Mouse (Mus musculus) heart, postnatal 4 days (tissue): ENCODE measurements around the gene Erc2. TPM values are rescaled to one million over a fixed set of nuclear protein-coding genes. Genes with fewer than 3 reads are reported as not detected.

ENCODE experiments used
- DNase-seq: peaks from one replicate; pipeline ENCODE4 v3.0.0; 2021
- total RNA-seq, 2 experiments: library from RNA; stranded (reverse); gene quantifications; 2 replicates each; pipeline ENCODE4 v1.2.3; 2021

The Erc2 gene
- total RNA-seq, 2 experiments from 2014 or later: 3.8 to 4.0 TPM

- DNase-seq: no peak
These were observed 324.0 kb downstream of the Erc2 start for GRCm38 (mm10) chr14:27946211-27946610.

- peak; percentile 11 for DNase-seq
These were observed 326.2 kb downstream of the Erc2 start for GRCm38 (mm10) chr14:27948391-27948790.

GRCm38 (mm10) chr14:27953814-27954213 lies 331.6 kb downstream of the Erc2 start:
- no peak for DNase-seq

GRCm38 (mm10) chr14:27956801-27957200 lies 334.6 kb downstream of the Erc2 start:
- DNase-seq: no peak

GRCm38 (mm10) chr14:27973701-27974100 lies 351.5 kb downstream of the Erc2 start:
- DNase-seq: no peak

GRCm38 (mm10) chr14:27975661-27976060 lies 353.4 kb downstream of the Erc2 start:
- no peak for DNase-seq

GRCm38 (mm10) chr14:27984758-27985157 lies 362.5 kb downstream of the Erc2 start:
- no peak for DNase-seq

GRCm38 (mm10) chr14:27985201-27985600 lies 363.0 kb downstream of the Erc2 start:
- no peak for DNase-seq

GRCm38 (mm10) chr14:27987422-27987821 lies 365.2 kb downstream of the Erc2 start:
- DNase-seq: no peak

GRCm38 (mm10) chr14:27998551-27998950 lies 376.3 kb downstream of the Erc2 start:
- DNase-seq: no peak

GRCm38 (mm10) chr14:28004023-28004422 lies 381.8 kb downstream of the Erc2 start:
- DNase-seq: peak; percentile 22

GRCm38 (mm10) chr14:28010536-28011280 lies 388.5 kb downstream of the Erc2 start:
- peak; percentile 73 for DNase-seq

- no peak for DNase-seq
These were observed 401.0 kb downstream of the Erc2 start for GRCm38 (mm10) chr14:28023199-28023598.

GRCm38 (mm10) chr14:28030870-28031269 lies 408.6 kb downstream of the Erc2 start:
- no peak for DNase-seq

GRCm38 (mm10) chr14:28035013-28035412 lies 412.8 kb downstream of the Erc2 start:
- DNase-seq: no peak

- no peak for DNase-seq
These were observed 420.9 kb downstream of the Erc2 start for GRCm38 (mm10) chr14:28043095-28043494.

- DNase-seq: no peak
These were observed 429.4 kb downstream of the Erc2 start for GRCm38 (mm10) chr14:28051646-28052045.

GRCm38 (mm10) chr14:28057159-28057884 lies 435.1 kb downstream of the Erc2 start:
- no peak for DNase-seq

GRCm38 (mm10) chr14:28057885-28058860 lies 435.9 kb downstream of the Erc2 start:
- peak; percentile 23 for DNase-seq

GRCm38 (mm10) chr14:28060891-28061290 lies 438.7 kb downstream of the Erc2 start:
- DNase-seq: no peak

GRCm38 (mm10) chr14:28061649-28062375 lies 439.6 kb downstream of the Erc2 start:
- DNase-seq: no peak

GRCm38 (mm10) chr14:28068021-28068420 lies 445.8 kb downstream of the Erc2 start:
- DNase-seq: no peak
